Mouse (Mus musculus) G1E (cell line): ENCODE measurements around the gene Pcbp2. TPM values are rescaled to one million over a fixed set of nuclear protein-coding genes. Genes with fewer than 3 reads are reported as not detected.

ENCODE experiments used
- ATAC-seq: 2 replicates; pipeline ENCODE4 v1.8.0; 2016; ENCODE audit warnings: mild to moderate bottlenecking; ENCODE audit not compliant: insufficient number of reproducible peaks, poor library complexity, low FRiP score, severe bottlenecking; ENCODE audit errors: extremely low read depth
- DNase-seq: peaks from one replicate; pipeline ENCODE4 v3.0.0; 2012; ENCODE audit warnings: low spot score
- H3K27me3 ChIP-seq: 2 replicates; pipeline ENCODE4 v1.6.1; 2012; ENCODE audit warnings: mild to moderate bottlenecking, low read length, inconsistent platforms; ENCODE audit not compliant: insufficient read depth
- H3K36me3 ChIP-seq: replicated peaks from 2 replicates; pipeline ENCODE3; 2012; ENCODE audit warnings: mild to moderate bottlenecking, inconsistent platforms
- H3K4me1 ChIP-seq: 2 replicates; pipeline ENCODE4 v1.6.1; 2012; ENCODE audit warnings: low read depth, low read length, inconsistent platforms, mixed read lengths; ENCODE audit not compliant: insufficient read depth
- H3K4me3 ChIP-seq: 2 replicates; pipeline ENCODE4 v1.5.1; 2012; ENCODE audit warnings: low read depth, mild to moderate bottlenecking, inconsistent platforms, low read length, moderate library complexity, mixed read lengths
- H3K9me3 ChIP-seq: replicated peaks from 2 replicates; pipeline ENCODE4 v1.6.1; 2012; ENCODE audit warnings: inconsistent platforms
- CTCF ChIP-seq: IDR thresholded peaks from 2 replicates; pipeline ENCODE4 v1.5.1; 2012; ENCODE audit warnings: low read depth, low read length, inconsistent platforms, mixed read lengths
- GATA1 ChIP-seq: IDR thresholded peaks from 2 replicates; pipeline ENCODE4 v1.6.1; 2012; ENCODE audit warnings: borderline replicate concordance, low read length, inconsistent platforms, mixed read lengths
- GATA2 ChIP-seq: IDR thresholded peaks from 2 replicates; pipeline ENCODE4 v1.6.1; 2012; ENCODE audit warnings: low read depth, low read length, inconsistent platforms, borderline replicate concordance
- POLR2AphosphoS5 ChIP-seq: IDR thresholded peaks from 2 replicates; pipeline ENCODE4 v1.6.1; 2012; ENCODE audit warnings: low read depth, low read length, inconsistent platforms; ENCODE audit not compliant: insufficient replicate concordance
- TAL1 ChIP-seq: conservative IDR thresholded peaks from 2 replicates; pipeline ENCODE4 v1.6.1; 2012; ENCODE audit warnings: low read depth, low read length, inconsistent platforms, mixed read lengths
- polyA plus RNA-seq: library from polyadenylated mRNA; stranded (reverse); fragments of >175 nt; gene quantifications from 2 replicates; pipeline ENCODE4 v1.2.3, GENCODE M21; 2012
- total RNA-seq, 2 experiments: library from RNA; stranded (forward) in 1 of 2; stranded (reverse) in 1 of 2; fragments of 200-1000 nt in 1 of 2; fragments of >200 nt in 1 of 2; fragmentation: Nextera tagmentation in 1 of 2; gene quantifications; 2 replicates each; pipeline ENCODE4 v1.2.3; 2014 to 2017

Gene Pcbp2
- total and polyA plus RNA-seq, 3 experiments, result 202 to 1,640 (median 876) TPM

DNA sequence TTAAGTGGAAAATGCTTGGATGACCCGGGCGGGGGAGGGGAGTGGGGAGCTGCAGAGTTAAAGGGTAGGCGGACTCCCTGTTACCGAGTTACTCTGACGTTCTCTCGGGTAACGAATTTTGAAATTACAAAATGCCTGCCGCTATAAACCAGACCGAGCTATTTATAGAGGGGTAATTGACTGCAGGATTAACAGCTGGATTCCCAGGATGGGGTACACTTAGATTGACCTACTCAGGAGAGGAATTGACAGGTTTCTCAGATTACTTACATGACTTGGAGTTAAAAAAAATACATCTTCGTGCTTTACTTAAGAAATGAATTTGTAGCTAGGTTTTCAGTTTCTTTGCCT lies 931 bp downstream of the Pcbp2 start:
- Histone ChIP-seq H3K4me3 (peak overlapping the region; percentile 82), H3K27me3 (no peaks in the 10 kb centered on the region), H3K9me3 (peaks cover 6% of the 10 kb centered on the region; the same call in 1 of the 2 replicates), H3K4me1 (peaks cover 18% of the 10 kb centered on the region), H3K36me3 (peaks cover 62% of the 10 kb centered on the region)
- no peak for ATAC-seq
- DNase-seq, result no peak
- TF ChIP-seq GATA2, result no peak
- no peak for TF ChIP-seq GATA1
- TF ChIP-seq CTCF, result no peak
- TF ChIP-seq POLR2AphosphoS5, result no peak
- TF ChIP-seq TAL1, result no peak

DNA sequence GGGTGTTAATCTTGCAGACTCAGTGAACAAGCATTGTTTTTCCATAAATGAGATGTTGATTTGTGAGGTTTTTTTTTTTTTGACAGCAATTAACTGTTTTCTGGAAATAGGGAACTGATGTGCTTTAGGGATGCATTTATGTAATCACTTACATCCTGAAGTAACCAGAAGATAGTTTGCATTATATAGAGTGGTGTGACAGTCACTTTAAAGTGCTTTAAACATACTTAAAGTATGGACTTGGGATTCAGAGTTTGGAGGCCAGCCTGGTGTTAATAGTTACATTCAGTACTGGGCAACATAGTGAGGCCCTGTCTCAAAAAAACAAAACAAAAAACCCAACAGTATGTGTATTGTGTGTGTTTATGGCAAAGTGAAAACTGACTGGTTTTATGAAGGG lies 1.4 kb downstream of the Pcbp2 start:
- no peak for DNase-seq
- TF ChIP-seq GATA1, result no peak
- no peak for TF ChIP-seq CTCF
- TF ChIP-seq GATA2, result no peak
- TF ChIP-seq TAL1, result no peak
- TF ChIP-seq POLR2AphosphoS5, result no peak
- Histone ChIP-seq H3K27me3 (no peaks in the 10 kb centered on the region), H3K36me3 (peaks cover 62% of the 10 kb centered on the region), H3K4me3 (peak overlapping the region; percentile 82), H3K9me3 (peaks cover 6% of the 10 kb centered on the region; the same call in 1 of the 2 replicates), H3K4me1 (peaks cover 18% of the 10 kb centered on the region)
- ATAC-seq, result no peak

DNA sequence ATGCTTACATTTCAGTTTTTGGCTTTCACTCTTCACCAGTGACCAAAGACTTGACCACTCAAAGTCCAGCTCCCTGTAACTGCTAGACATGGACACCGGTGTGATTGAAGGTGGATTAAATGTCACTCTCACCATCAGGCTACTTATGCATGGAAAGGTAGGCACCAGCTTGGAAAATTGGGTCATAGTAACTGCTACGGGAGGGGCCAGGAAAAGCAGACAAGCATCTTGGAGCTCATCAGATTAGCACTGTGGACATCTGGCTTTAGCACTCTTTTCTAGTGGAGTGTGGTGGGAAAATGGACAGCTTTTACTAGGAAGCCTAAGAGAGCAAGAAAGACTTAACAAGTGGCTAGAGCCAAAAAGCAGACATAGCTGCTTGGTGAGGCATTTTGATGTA lies 2.9 kb downstream of the Pcbp2 start:
- no peaks in the 10 kb centered on the region for H3K27me3 ChIP-seq
- H3K4me3 ChIP-seq, result no peak overlapping the region; the same call in 1 of the 2 replicates
- no peak for TF ChIP-seq GATA1
- TF ChIP-seq TAL1, result no peak
- no peak for TF ChIP-seq GATA2
- DNase-seq (no peak), ATAC-seq (no peak)
- H3K4me1 ChIP-seq, result peaks cover 18% of the 10 kb centered on the region
- peaks cover 65% of the 10 kb centered on the region for H3K36me3 ChIP-seq
- peaks cover 6% of the 10 kb centered on the region; the same call in 1 of the 2 replicates for H3K9me3 ChIP-seq

DNA sequence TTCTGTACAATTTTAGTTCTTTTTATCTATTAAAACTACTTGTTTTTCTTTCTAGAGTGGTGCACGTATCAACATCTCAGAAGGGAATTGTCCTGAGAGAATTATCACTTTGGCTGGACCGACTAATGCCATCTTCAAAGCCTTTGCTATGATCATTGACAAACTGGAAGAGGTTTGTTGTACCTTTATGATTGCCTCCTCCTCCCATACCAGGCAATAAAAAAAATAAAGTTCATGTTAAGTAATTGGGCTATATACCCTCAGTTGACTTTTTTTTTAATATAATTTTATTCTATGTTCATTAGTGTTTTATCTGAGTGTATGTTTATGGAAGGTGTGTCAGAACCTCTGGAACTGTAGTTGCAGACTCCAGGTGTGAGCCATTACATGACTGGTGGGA lies 4.2 kb downstream of the Pcbp2 start:
- H3K36me3 ChIP-seq, result peaks cover 65% of the 10 kb centered on the region
- TF ChIP-seq POLR2AphosphoS5, result no peak
- TF ChIP-seq GATA2, result no peak
- no peak for TF ChIP-seq GATA1
- no peak for TF ChIP-seq TAL1
- no peak for TF ChIP-seq CTCF
- H3K9me3 ChIP-seq, result no peaks in the 10 kb centered on the region
- no peak for DNase-seq
- no peaks in the 10 kb centered on the region for H3K27me3 ChIP-seq
- no peak overlapping the region for H3K4me3 ChIP-seq
- H3K4me1 ChIP-seq, result peaks cover 12% of the 10 kb centered on the region
- ATAC-seq, result no peak

DNA sequence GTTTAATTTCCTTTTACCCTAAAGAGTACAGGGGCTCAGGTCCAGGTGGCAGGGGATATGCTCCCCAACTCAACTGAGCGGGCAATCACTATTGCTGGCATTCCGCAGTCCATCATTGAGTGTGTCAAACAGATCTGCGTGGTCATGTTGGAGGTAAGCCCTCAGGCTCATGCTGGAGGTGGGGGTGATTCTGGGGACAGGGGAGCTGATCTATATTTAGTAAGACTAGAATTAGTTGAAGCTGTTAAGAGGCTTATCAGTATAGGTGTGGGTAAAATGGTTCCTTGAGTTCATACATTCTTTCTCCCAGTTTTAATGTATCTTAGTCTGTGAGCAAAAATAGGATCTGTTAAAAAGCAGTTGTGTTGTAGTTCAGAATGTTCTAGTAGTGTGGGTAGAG lies 12.8 kb downstream of the Pcbp2 start:
- Histone ChIP-seq H3K36me3 (peaks cover 90% of the 10 kb centered on the region), H3K27me3 (no peaks in the 10 kb centered on the region), H3K4me3 (no peak overlapping the region), H3K9me3 (no peaks in the 10 kb centered on the region), H3K4me1 (peaks cover 23% of the 10 kb centered on the region)
- TF ChIP-seq GATA1, result no peak
- TF ChIP-seq POLR2AphosphoS5, result no peak
- TF ChIP-seq TAL1, result no peak
- no peak for TF ChIP-seq CTCF
- no peak for TF ChIP-seq GATA2
- DNase-seq (no peak), ATAC-seq (no peak)

DNA sequence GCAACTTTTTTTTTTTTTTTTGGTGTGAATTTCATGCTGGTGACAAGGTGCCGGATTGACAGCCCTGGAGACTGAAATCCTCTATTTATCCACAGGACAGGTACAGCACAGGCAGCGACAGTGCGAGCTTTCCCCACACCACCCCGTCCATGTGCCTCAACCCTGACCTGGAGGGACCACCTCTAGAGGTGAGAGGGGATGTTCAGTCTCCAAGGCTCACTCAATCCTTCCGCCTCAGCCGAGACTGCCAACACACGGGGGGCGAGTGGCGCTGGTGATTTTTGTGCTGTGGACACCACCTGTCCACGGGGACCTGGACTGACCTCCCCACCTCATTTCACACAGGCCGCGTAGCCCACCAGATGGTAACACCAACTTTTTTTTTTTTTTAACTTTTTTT lies 15.5 kb downstream of the Pcbp2 start:
- no peak for TF ChIP-seq POLR2AphosphoS5
- TF ChIP-seq GATA1, result no peak
- no peak for TF ChIP-seq TAL1
- TF ChIP-seq CTCF, result no peak
- TF ChIP-seq GATA2, result no peak
- Histone ChIP-seq H3K9me3 (no peaks in the 10 kb centered on the region), H3K27me3 (no peaks in the 10 kb centered on the region), H3K4me1 (peaks cover 23% of the 10 kb centered on the region), H3K4me3 (no peak overlapping the region), H3K36me3 (peaks cover 92% of the 10 kb centered on the region)
- DNase-seq (no peak), ATAC-seq (no peak)

DNA sequence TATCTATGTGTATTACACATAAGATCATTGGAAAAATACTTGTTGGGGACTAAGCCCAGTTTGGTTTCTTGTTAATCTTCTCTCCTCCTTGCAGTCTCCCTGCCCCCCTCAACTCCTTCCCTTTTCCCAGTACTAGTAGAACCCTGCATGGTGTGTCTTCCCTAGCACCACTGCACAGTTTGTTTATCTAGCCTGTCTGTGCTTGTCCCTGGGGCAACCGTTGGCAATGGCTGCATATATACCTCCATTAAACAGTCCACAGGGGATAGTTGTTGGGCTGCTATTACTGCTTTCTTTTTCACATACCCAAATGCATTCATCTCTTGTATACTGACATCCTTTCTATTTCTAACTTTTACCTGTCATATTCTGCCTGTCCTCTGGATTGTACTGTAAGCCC lies 17.3 kb downstream of the Pcbp2 start:
- no peak for ATAC-seq
- TF ChIP-seq CTCF, result no peak
- no peak for TF ChIP-seq POLR2AphosphoS5
- TF ChIP-seq GATA2, result no peak
- no peak for TF ChIP-seq TAL1
- no peak for TF ChIP-seq GATA1
- Histone ChIP-seq H3K27me3 (no peaks in the 10 kb centered on the region), H3K9me3 (no peaks in the 10 kb centered on the region), H3K4me3 (no peak overlapping the region), H3K4me1 (peaks cover 23% of the 10 kb centered on the region), H3K36me3 (peaks cover 92% of the 10 kb centered on the region)
- DNase-seq, result no peak
